Mouse (Mus musculus): ENCODE results near the gene Olfr56. TPM values are rescaled to one million over a fixed set of nuclear protein-coding genes. Genes with fewer than 3 reads are reported as not detected.
A peak's percentile ranks its signal among the peaks of the same experiment; 100 is the strongest.

Olfr56 gene
- polyA plus RNA-seq, 1 experiment = 0.02 TPM

DNA sequence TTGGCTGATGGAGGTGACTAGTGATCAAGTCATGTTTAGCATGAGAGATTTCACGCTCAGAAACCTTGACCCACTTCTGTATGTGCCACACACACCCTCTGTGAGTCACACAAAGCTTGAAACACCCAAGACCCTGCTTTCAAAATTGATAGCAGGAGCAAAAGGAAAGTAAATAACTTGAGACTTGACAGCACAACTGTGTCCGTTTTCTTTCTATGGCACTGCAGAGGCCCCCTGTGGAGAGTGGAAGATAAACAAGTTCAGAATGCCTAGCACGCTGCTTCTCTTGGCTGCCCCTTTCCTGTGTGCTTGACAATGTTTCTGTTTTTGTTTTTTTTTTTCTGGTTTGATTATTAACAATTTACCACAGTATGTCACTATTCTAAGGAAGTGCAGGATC is 106.2 kb downstream of the Olfr56 start:
- H3K4me1 ChIP-seq (ENCODE audit: control insufficient read depth) = peaks cover 77% of the 10 kb centered on the region
- H3K9me3 ChIP-seq (ENCODE audit: control insufficient read depth, low read length) = no peaks in the 10 kb centered on the region
- no peak overlapping the region for H3K4me3 ChIP-seq (replicated peaks)
- H3K27me3 ChIP-seq (ENCODE audit: control insufficient read depth) = no peaks in the 10 kb centered on the region
- no peaks in the 10 kb centered on the region for H3K36me3 ChIP-seq (ENCODE audit: control insufficient read depth)
- TF ChIP-seq TAL1 (IDR thresholded peaks at IDR 0.05; ENCODE audit: low read length) = no peak

DNA sequence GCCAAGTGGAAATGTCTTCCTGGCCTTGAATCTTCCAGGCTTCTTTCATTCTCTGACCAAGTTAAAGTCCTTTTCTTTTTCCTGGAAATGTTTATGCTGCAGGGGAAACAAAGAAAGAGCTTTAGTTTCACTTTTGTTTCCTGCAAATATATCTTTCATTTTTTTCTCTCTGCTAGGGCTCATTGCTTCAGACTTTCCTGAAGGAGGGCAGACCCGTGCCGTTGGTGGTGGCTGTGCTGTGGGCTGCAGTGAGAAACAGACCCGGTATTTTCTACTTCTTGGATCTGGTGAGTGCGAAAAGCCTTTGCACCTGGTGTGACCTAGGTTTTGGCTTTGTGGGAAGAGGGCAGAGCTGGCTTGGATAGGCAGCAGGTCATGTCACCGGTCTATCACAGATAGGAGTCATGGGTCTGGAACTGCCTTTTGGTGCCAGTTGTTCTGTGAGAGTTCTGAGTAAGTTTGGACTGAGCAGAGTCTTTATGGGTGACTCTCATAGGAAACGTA is 108.2 kb downstream of the Olfr56 start:
- no peaks in the 10 kb centered on the region for H3K27me3 ChIP-seq (ENCODE audit: control insufficient read depth)
- TF ChIP-seq TAL1 (IDR thresholded peaks at IDR 0.05; ENCODE audit: low read length) (no peak), GATA1 (IDR thresholded peaks at IDR 0.05; ENCODE audit: low read length) (no peak)
- H3K9me3 ChIP-seq (ENCODE audit: control insufficient read depth, low read length) = no peaks in the 10 kb centered on the region
- H3K36me3 ChIP-seq (ENCODE audit: control insufficient read depth) = no peaks in the 10 kb centered on the region
- H3K4me3 ChIP-seq (replicated peaks) = peak overlapping the region; percentile 21
- peaks cover 84% of the 10 kb centered on the region for H3K4me1 ChIP-seq (ENCODE audit: control insufficient read depth)

DNA sequence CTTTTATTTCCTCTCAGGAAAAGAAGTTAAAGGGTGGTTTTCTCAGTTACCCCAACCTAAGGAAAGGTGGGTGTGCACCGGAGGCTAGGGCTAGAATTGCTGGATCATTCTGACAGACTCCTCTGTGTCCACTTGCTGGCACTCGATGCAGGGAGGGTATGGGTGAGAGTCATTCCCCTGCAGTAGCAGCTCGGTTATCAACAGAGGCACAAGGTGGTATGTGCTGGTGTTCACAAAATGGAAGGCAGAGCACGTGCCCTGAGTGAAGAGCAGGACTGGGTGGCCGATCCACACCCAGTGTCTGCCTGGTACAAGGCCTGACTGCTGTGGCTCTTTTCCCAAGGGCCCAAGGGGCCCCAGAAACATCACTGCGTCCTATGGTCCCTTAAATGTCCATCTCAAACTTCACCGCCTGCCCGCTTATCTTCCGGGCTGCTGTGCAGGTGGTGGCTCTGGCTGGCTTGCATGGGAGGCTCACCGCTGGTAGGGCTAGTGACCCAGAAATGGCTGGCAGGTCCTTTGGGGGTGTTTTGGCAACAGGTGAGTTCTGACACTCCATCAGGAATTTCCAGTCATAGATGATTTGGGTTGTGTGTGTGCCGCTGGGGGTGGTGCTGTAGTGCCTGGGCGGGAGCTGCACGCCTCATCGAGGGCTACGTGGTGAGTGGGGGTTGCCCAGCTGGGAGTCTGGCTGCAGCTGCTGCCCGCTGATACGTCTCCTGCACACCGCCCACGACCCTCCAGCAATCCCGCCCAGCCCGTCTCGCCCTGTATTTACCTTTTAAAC is 109.3 kb downstream of the Olfr56 start:
- H3K36me3 ChIP-seq (ENCODE audit: control insufficient read depth) = no peaks in the 10 kb centered on the region
- no peaks in the 10 kb centered on the region for H3K9me3 ChIP-seq (ENCODE audit: control insufficient read depth, low read length)
- H3K4me3 ChIP-seq (replicated peaks) = peak overlapping the region; percentile 55
- H3K4me1 ChIP-seq (ENCODE audit: control insufficient read depth) = peaks cover 92% of the 10 kb centered on the region
- H3K27me3 ChIP-seq (ENCODE audit: control insufficient read depth) = no peaks in the 10 kb centered on the region
- no peak for TF ChIP-seq GATA1 (IDR thresholded peaks at IDR 0.05; ENCODE audit: low read length)
- peak; percentile 57; the same call in 2 of the 3 replicates for TF ChIP-seq TAL1 (IDR thresholded peaks at IDR 0.05; ENCODE audit: low read length)

DNA sequence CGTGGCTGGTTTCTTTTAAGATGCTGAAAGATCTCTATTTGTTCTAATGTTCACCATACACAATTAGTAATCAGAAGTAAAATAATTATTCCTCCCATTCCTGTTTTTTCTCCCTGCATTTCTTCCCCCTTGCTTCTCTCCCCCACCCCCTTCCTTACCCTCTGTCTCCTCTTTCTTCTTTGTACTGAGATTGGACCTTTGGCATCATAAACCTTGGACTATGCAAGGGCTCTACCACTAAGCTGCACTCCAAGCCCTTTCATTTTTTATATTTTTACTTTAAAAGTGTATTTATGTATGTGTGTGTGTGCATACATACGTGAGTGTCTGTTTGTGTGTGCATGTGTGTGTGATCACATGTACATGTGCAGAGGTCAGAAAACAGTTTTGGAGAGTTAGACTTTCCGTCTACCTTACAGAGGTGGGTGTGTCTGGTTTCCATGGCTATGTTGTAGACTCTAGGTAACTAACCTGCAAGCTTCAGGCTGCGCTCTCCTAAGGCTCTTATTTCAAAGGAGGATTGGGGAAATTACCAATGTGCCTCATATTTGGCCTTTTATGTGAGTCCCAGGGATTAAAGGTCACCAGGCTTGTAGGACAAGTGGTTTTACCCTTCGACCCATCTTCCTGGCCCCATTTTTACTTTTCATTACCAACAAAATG is 110.4 kb downstream of the Olfr56 start:
- Histone ChIP-seq H3K9me3 (ENCODE audit: control insufficient read depth, low read length) (no peaks in the 10 kb centered on the region), H3K4me1 (ENCODE audit: control insufficient read depth) (peaks cover 82% of the 10 kb centered on the region), H3K36me3 (ENCODE audit: control insufficient read depth) (no peaks in the 10 kb centered on the region), H3K4me3 (replicated peaks) (no peak overlapping the region), H3K27me3 (ENCODE audit: control insufficient read depth) (no peaks in the 10 kb centered on the region)
- no peak for TF ChIP-seq TAL1 (IDR thresholded peaks at IDR 0.05; ENCODE audit: low read length)
- no peak for TF ChIP-seq GATA1 (IDR thresholded peaks at IDR 0.05; ENCODE audit: low read length)

DNA sequence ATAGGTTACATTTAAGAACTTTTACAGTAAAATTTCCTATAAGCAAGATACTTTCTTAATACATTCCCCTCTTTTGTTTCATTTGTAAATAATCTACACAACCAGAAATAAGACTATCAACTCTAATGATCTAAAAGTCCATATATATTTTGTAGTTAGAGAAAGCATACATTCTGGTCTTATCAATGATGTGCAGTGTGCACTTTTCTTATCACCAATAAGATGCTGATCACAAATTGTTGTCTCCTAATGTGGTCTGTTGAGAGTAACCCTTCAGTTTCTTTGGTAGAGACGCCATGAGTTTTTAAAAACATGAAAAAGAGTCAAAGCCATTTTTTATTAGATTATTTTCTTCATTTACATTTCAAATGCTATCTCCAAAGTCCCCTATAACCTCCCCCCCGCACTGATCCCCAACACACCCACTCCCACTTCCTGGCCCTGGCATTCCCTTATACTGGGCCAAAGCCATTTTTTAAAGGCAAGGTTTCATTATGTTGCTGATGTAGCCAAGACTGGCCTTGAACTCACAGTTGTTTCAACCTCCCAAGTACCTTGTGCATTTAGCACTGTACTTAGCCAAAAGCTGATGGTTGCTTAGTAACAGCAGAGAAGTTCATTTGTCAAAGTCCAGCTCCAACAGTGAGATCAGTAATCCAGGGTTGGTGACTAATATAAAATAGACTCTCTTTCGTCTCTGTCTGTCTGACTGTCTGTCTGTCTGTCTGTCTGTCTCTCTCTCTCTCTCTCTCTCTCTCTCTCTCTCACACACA is 111.2 kb downstream of the Olfr56 start:
- H3K9me3 ChIP-seq (ENCODE audit: control insufficient read depth, low read length) = no peaks in the 10 kb centered on the region
- no peaks in the 10 kb centered on the region for H3K36me3 ChIP-seq (ENCODE audit: control insufficient read depth)
- H3K27me3 ChIP-seq (ENCODE audit: control insufficient read depth) = no peaks in the 10 kb centered on the region
- TF ChIP-seq GATA1 (IDR thresholded peaks at IDR 0.05; ENCODE audit: low read length) (no peak), TAL1 (IDR thresholded peaks at IDR 0.05; ENCODE audit: low read length) (no peak)
- H3K4me1 ChIP-seq (ENCODE audit: control insufficient read depth) = peaks cover 74% of the 10 kb centered on the region
- no peak overlapping the region for H3K4me3 ChIP-seq (replicated peaks)

DNA sequence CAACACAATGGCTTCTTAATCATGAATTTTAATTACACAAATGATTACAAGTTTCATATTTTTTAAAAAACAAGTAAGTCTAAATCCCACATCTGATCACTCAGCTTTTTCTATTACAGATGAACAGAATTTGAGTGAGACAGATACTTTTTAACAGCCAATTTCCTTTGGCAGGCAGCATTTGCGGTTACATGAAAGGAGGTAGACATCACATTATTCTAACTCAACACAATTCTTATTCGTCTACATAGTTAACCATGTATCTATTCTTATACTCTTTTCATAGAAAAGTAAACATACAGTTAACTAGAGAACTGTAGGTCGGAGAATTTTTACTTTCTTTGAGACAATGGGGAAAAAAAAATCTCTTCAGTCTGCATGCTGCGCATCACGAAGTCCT is 111.9 kb downstream of the Olfr56 start:
- no peaks in the 10 kb centered on the region for H3K27me3 ChIP-seq (ENCODE audit: control insufficient read depth)
- H3K4me3 ChIP-seq (replicated peaks) = no peak overlapping the region
- peaks cover 68% of the 10 kb centered on the region for H3K4me1 ChIP-seq (ENCODE audit: control insufficient read depth)
- TF ChIP-seq GATA1 (IDR thresholded peaks at IDR 0.05; ENCODE audit: low read length) (no peak), TAL1 (IDR thresholded peaks at IDR 0.05; ENCODE audit: low read length) (no peak)
- H3K36me3 ChIP-seq (ENCODE audit: control insufficient read depth) = no peaks in the 10 kb centered on the region
- no peaks in the 10 kb centered on the region for H3K9me3 ChIP-seq (ENCODE audit: control insufficient read depth, low read length)

DNA sequence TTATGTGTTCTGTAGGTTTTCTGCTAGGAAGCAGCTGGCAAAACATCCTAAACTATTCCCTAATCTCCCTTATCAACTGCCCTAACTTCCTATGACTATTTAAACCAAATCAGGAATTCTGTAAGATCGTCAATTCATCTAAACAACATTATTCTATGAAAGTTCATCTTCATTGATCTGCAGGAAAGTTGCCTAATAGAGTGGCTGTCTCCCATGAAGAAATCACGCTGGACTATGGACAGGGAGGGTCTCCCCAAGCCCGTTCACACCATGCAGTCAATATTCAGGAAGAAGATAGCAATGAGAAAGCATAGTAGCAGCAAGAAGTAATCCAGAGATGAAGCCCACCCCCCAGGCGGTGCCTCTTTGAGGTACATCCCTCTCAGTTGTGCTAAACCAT is 112.5 kb downstream of the Olfr56 start:
- Histone ChIP-seq H3K36me3 (ENCODE audit: control insufficient read depth) (no peaks in the 10 kb centered on the region), H3K4me3 (replicated peaks) (no peak overlapping the region), H3K9me3 (ENCODE audit: control insufficient read depth, low read length) (no peaks in the 10 kb centered on the region), H3K4me1 (ENCODE audit: control insufficient read depth) (peaks cover 63% of the 10 kb centered on the region), H3K27me3 (ENCODE audit: control insufficient read depth) (no peaks in the 10 kb centered on the region)
- TF ChIP-seq GATA1 (IDR thresholded peaks at IDR 0.05; ENCODE audit: low read length) = no peak
- TF ChIP-seq TAL1 (IDR thresholded peaks at IDR 0.05; ENCODE audit: low read length) = no peak

DNA sequence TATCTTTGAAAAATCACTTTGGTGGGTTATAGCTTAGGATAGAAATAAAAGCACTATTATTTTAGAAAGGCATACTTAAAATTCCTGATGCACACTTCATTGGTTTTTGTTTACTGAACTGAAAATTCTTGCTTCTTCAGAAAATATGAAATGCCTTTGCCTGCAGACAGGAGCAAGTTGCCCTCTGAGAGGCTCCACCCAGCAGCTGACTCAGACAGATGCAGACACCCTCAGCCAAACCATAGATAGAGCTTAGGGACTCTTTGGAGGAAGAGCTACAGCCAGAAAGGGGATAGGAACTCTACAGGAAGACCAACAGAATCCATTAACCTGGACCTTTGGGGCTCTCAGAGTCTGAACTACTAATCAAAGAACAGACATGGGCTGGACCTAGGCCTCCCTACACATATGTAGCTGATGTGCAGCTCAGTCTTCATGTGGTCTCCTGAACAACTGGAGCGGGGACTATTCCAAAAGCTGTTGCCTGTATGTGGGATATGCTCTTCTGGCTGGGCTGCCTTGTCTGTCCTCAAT is 113.4 kb downstream of the Olfr56 start:
- TF ChIP-seq TAL1 (IDR thresholded peaks at IDR 0.05; ENCODE audit: low read length) (no peak), GATA1 (IDR thresholded peaks at IDR 0.05; ENCODE audit: low read length) (no peak)
- Histone ChIP-seq H3K36me3 (ENCODE audit: control insufficient read depth) (no peaks in the 10 kb centered on the region), H3K27me3 (ENCODE audit: control insufficient read depth) (no peaks in the 10 kb centered on the region), H3K4me1 (ENCODE audit: control insufficient read depth) (peaks cover 53% of the 10 kb centered on the region), H3K4me3 (replicated peaks) (no peak overlapping the region), H3K9me3 (ENCODE audit: control insufficient read depth, low read length) (no peaks in the 10 kb centered on the region)

DNA sequence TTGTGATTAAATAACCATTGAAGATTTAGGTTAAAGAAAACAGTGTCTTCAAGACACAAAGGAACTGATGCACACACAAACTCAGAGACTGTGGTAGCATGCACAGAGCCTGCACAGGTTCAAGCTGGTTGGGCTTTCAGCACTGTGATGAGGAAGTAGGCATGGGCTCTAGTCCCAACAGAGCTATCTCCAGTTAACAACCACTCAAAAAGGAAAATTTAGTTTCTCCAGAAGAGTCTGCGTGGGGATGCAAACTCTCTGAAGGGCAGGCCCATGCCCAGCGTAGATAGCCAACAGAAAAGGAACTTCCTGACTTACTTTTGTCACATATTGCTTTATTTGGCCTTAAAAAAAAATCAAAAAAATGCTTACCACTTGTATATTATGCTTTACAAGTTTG is 114.1 kb downstream of the Olfr56 start:
- Histone ChIP-seq H3K4me3 (replicated peaks) (no peak overlapping the region), H3K36me3 (ENCODE audit: control insufficient read depth) (no peaks in the 10 kb centered on the region), H3K9me3 (ENCODE audit: control insufficient read depth, low read length) (no peaks in the 10 kb centered on the region), H3K4me1 (ENCODE audit: control insufficient read depth) (peaks cover 48% of the 10 kb centered on the region), H3K27me3 (ENCODE audit: control insufficient read depth) (no peaks in the 10 kb centered on the region)
- TF ChIP-seq TAL1 (IDR thresholded peaks at IDR 0.05; ENCODE audit: low read length) (no peak), GATA1 (IDR thresholded peaks at IDR 0.05; ENCODE audit: low read length) (no peak)
